Mouse (Mus musculus) lung, postnatal 36 days (tissue): ENCODE data around the gene Sapcd1.

Experiments
- DNase-seq: peaks from one replicate; pipeline ENCODE4 v3.0.0; 2022; ENCODE audit warnings: mixed read lengths

Sapcd1 gene

DNA sequence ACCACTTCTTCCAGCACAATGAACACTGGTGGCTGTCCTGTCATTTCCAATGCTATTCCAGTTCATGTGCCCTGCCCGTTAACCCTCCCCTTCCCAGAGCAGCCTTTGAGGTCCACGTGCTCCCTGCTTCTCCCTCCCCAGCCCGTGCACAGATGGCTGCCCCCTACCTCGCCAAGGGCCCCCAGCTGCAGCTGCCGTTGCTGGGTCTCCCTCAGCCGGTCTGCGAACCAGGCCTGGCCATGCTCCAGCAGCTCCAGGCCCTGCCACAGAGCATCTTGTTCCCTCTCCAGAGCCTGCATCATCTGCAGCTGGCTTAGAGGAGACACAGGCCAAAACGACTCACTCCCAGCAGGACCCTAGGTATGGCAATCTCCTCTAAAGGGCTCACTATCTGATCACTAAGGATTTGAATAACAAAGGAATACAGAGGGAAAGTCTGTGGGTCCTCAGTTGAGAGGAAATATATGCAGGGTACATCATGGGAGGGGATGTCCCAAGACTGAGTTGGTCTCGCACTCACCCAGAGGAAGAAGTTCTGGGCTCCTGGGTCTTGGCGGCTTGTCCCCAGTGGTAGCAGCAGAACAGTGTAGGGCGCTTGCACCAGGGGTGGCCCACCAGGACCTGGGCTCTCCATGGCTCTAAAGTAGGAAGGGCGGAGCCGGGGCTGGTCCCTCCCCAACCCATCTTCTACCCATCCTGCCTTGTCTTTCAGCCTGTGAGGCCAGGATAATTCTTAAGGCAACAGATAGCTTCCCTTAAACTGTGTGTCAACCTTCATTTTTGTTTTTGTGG lies at the start of gene Sapcd1:
Sapcd1 (minus strand) TSS at position 740 of the 792 bp plus-strand sequence.
- no peak for DNase-seq

DNA sequence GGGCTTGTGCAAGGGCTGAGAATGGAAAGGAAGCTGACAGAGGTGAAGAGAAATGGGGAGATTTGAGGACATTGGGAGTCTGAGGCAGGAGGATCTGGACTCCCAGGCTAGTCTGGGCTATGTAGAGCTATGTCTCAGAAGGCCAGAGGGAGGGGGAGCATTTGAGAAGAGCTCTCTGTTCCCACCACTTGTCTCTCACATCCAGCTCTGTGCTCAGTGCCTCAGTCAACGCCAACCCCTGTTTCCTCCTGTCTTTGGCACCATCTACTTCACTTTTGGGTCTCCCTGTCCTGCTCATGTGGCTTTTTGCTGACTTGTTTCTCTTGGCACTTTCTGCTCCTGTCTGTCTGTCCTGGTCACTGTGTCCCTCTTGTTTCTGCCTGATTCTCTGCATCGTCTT lies 49.5 kb upstream of the Sapcd1 start:
- no peak for DNase-seq

DNA sequence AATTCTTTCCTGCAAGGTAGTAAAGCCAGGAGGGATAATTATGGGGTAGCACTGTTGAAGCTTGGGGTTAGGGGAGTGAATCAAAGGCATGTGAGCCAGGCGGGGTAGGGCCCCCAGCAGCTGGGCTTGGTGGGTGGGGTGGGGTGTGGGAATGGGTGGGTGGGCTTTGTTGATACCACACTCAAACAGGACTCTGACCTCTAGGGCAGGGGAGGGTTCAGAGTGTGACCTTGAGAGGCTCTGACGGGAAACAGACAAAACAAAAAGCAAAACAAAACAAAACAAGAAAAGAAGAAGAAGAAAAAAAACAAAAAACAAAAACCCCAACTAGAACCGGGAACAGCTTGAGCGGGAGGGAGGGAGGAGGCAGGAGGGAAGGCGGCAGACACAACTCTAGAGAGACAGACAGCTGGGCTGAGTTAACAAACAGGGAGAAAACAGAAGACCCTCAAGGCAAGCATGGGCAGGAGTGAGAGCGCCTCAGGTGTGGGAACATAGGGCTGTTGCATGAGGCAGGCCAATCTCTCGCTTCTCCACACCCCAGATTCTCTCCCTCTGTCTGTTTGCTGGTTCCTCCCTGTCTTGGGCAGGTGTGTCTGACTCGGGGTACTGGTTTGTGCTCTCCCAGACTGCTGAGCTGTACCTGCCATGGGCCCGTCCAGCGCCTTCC lies 48.8 kb upstream of the Sapcd1 start, which contains the start of gene Ly6g6e:
Ly6g6e (plus strand) TSS at position 396 of the 670 bp plus-strand sequence.
- no peak for DNase-seq

DNA sequence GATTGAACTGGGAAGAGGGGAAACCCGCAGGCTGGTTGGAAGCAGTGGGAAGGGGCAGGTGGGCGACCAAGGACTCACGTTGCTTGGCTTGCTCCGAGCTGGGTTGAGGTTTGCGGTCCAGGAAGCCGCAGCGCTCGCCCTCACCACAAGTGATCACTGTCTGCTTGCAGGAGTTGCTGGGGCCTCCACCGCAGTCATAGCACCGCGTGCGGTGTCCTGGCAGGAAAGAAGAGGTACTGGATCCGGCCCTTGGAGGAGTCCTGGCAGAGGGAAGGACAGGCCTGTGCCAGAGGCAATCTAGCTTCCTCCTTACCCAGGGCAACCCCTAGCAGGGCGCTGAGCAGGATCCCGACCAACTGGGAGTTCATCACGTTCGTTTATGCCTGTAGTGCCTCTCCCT lies 46.3 kb upstream of the Sapcd1 start:
- no peak for DNase-seq

DNA sequence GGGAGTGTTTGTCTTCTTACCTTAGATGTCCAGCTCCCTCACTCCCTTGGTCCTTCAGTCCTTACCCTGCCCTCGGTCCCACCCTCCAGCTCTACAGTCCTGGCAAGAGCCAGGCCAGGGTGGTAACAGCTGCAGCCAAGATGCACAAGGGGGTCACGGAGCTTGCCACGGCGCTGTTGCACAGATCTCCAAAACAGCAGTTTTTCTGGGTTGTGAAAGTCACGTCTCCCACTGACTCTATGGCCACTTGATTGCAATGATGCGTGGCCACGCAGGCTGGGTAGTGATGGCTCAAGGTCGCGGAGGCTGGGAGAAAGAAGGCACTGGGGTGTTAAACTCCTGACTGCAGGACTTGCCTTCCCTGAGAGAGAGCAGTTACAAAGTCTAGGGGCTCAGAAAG lies 43.6 kb upstream of the Sapcd1 start:
- no peak for DNase-seq

DNA sequence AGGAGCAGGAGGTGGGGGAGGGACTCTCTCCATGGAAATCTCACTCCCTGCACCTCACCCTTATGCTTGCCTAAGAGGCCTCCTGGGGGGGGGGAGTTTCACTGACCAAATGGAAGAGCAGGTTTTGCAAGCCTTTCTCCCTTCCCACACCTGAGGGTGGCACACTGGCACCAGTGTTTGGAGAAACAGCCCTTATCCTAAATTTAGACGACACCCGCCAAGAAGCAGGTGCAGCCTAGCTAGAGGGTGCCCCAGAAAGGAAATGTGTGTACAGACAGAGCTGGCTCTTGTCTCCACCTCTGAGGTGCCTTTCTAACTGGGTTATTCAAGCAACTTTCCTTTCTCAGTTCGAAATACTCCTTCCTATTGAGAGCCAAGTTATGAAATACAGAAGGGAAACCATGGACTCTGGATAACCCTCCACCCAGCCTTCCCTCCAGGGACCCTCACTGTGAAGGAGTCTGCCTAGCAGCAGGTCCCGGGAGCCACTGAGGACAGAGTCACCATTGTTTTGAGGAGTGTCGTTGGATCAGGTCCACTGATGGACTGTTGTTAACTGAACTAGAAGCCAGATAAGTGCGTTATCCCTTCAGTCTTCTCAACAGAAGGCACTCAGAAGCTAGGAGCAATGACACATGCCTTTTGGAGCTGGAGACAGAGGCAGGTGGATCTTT lies 42.9 kb upstream of the Sapcd1 start:
- peak; percentile 74 for DNase-seq

DNA sequence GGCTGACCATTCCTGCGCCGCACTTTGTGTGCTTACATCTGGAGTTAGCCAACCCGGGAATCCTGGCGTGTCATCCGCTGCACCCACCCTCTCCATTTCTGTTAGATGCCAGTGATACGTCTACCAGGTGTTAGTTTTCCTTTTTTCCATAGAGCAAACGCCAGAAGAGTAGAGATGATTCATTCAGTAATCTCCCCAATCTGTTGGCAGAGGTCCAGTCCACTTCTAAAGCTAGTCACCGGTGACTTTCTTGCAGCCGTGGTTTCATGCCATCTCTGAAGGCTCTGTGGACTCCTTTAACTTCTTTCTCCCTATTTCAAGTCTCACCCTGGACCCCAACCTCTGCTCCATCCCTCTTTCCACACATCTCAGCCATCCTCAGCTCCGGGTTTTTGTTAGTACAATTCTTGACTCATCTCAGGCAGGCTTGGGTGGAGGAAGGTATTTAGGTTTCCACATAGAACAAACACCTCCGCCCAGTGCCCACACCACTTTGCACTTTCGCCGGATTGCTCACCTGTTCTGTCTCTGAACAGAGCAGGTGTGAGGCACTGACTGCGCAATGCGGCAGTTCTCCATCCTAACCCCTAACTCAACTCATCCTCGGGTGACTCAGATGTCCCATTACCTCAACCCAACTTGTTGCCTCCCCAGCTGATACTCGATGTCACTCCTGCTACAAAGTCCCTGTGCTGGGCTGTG lies 40.5 kb upstream of the Sapcd1 start:
- DNase-seq: no peak

DNA sequence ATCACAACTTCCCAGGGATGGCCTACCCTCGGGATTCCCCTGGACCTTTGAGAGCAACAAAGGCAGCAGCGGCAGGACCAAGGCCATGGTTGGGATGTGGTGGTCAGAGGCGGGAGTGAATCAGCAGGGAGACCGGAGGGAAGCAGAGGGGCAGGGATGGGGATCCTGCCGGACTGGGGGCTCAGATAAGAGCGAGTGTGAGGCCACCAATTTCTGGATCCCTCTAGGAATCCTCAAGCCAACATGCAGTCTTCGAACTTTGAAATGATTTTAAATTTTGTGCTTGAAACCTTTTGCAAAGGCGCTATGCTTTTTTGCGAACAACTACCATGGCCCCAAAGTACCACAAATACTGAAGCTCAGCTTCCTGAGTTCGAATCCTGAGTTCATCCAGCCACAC lies 38.3 kb upstream of the Sapcd1 start, which contains the start of gene Mpig6b:
Mpig6b (minus strand) TSS at position 101 of the 400 bp plus-strand sequence.
- no peak for DNase-seq

DNA sequence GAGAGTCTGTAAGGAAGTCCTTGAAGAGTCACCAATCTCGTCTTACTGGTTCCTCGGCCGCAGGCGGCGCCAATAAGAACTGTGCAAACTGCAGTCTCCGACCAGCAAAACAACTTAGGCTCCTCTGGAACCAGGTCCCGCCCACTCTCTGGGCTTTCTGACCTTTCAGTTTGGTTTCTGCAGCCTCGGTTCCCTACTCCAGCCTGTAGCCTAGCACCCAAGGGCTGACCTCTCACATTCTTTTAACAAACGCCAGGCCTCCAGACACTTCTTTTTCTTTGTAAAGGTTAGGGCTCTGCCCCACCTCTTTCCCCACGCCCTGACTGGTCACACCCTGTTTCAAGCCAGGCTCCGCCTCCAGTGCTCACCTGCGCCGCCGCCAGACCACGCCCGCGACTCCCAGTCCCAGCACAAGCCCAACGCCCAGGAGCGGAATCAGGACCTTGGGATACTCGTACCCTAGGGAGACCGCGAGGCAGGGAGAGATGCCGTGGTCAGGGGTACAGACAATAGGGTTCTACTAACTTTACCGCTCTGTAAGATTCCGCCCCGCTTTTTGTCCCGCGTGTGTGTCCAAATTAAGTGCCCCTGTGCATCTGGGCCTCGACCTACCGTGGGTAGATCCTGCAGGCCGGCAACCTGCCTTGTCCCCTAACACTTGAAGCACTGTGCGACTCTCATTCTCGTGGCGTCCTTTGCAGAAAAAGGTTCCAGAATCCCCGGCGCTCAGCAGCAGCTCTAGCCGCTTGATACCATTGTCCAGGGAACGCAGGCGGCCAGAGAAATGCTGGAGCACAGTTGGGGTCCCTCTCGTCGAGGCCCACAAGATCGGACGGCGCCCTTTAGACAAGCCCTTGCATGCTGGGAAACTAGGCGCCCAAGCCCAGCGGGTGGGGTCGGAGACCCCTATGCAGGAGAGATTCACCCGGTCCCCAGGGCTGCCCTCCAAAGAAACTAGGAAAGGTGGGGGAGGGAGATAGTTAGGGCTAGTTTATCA lies 37.4 kb upstream of the Sapcd1 start, which contains the start of gene Ly6g6c:
Ly6g6c (plus strand) TSS at position 438 of the 997 bp plus-strand sequence.
- peak; percentile 92 for DNase-seq

DNA sequence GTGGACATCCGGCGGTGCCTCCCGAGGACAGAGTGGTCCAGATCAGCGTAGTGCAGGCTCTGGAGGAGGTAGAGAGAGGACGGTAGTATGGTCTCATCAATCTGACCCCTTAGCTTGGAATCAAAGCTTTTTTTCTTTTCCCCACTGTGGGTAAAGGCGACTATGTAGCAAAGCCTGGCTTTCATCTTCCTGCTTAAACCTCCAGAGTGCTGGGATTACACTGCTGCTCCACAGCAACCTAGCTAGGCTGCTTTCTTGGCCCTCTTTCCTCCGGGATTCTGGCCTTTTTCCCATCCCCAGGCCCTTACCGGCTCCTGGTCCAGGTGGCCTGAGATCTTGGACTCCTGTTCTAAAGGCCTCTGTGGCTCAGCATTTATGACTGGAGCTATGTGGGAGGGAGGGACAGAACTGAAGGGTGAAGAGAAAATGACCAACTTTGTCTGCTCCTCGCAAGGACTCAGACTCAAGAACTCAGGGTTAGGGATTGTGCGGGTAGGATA lies 36.6 kb upstream of the Sapcd1 start:
- no peak for DNase-seq

DNA sequence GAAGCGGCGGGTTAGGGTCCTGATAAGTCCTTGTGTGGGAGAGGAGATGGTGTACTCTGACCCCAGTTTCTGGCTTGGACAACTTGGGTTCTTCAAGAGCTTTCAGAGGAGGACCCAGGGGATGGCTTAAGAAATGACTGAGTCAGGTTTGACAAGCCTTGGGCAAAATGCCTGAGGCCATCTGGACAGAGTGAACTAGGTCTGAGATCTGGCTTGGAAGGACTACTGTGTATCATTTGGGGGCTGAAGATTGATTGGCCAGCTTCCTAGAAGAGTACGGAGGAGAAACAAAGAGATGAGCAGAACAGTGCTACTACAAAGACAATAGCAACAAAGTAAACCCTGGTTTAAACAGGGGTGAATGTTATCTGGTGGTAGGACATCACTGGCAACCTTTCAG lies 35.6 kb upstream of the Sapcd1 start:
- DNase-seq: no peak

DNA sequence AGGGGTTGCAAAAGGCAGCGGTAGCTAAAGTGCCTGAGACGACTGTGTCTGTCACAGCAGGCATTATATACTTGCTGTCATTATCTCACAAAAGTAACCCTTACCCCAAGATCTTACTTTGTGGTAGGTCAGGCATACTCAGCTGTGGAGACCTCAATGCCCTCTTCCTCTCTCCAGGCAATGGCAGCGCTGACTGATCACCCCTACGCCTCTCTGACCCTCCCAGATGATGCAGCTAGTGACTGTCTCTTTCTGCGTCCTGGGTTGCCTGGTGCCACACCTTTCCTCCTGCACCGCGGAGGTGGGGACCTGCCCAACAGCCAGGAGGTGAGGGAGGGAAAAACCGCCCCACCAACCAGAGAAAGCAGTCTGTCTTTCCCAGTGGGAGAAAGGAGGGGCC lies 33.5 kb upstream of the Sapcd1 start:
- no peak for DNase-seq

DNA sequence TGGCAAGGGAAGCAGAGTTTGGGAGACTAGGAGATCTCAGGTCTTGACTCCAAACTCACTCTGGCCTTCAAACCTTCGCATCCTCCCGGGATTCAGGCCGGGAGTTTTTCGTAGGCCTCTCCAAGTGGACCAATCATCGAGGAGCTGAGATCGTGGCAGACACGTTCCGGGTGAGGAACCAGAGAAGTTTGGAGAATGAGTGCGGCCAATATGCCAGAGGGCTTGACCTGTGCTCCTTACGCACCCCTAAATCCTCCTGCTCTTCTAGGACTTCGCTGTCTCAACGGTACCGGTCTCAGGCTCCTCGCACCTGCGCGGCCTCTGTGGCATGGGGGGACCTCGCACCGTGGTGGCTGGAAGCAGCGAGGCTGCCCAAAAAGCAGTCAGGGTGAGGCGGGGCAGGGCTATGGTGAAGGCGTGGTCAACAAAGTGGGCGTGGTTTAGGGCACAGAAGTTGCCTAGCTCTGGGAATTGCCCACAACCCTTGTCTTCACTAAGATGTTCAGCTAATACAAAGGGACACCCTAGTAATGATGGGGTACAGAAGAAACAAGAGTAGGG lies 33.0 kb upstream of the Sapcd1 start:
- peak; percentile 65 for DNase-seq

DNA sequence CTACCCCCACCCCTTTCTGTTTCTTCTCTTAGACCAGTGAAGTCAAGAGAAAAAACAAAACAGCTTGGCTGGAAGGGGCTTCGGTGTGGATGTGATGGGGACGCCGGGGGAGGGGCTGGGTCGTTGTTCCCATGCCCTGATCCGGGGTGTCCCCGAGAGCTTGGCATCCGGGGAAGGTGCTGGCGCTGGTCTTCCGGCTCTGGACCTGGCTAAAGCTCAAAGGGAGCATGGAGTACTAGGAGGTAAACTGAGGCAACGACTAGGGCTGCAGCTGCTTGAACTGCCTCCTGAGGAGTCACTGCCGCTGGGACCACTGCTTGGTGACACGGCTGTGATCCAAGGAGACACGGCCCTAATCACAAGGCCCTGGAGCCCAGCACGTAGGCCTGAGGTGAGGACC lies 32.3 kb upstream of the Sapcd1 start:
- no peak for DNase-seq

DNA sequence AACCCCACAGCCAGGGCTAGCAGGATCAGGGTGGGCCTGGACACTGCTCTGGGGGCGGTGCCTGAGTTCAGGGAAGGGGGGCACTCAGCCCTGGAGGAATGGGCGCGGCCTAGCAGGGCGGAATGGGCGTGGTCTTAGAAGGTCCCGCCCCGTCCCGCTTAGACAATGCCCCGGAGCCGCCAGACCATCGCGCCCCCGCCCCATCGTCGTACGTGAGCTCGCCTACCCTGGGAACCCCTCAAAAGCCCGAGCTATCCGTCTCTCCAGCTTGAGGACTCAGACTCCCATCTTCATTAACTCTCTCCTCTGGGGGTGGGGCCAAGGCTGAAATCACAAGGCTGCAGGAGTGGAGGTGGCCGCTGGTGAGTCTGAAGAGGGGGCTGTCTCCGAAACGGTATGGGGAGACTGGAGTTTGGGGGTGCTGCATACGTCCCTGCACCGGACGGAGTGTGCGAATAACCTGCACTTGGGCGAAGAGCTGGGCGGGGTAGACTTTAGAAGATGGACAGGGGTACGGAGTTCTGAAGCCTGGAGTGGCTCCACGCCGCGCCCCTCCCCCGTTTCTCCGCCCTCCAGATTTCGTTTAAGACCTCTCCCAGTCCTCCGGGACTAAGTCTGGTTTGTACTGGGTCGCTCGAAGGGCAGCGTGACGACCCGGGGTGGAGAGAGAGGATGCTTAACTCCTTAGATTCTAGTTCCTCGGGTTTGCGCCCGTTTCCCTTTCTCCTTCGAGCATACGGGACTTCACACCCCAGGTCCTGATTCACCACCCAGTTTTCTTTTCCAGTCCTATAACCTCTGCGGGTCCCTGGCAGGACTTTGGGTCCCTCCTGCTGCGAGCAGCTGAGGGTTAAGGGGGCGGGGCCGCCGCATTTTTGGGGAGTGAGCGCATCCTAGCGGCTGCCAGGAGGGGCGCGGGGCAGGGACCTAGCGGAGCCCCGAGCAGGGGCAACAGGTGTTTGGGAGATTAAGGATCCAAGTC lies 31.4 kb upstream of the Sapcd1 start, which contains the start of gene Ddah2:
Ddah2 (plus strand) TSS at position 125 of the 982 bp plus-strand sequence.
- peak; percentile 96 for DNase-seq

DNA sequence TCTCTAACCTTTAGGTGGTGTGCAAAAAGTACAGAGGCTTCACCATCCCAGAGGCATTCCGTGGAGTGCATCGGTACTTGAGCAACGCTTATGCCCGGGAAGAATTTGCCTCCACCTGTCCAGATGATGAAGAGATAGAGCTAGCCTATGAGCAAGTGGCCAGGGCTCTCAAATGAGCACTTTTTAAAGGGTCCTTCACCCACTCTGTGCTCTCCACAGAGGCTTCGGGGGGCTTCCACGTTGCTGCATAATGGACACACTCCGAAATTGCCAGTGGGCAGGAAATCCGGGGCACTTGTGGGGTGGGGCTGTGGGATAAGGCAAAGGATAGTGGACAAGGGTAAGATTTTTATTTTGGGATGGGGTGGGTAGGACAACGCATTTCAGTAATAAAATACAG lies 30.5 kb upstream of the Sapcd1 start:
- no peak for DNase-seq

DNA sequence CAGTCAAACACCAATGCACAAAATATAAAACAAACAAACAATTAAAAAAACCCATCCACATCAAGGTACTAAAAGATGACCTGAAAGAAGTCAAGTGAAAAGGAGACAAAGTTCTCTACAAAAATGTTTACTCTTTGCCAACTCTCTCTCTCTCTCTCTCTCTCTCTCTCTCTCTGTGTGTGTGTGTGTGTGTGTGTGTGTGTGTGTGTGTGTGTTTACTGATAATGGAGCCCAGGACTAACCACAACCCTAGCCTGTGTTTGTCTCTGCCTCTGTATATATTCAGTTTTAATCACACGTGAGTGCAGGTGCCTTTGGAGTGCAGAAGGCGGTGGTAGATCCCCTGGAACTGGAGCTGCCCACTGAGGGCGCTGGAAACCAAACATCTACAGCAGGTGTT lies 29.3 kb upstream of the Sapcd1 start:
- no peak for DNase-seq

DNA sequence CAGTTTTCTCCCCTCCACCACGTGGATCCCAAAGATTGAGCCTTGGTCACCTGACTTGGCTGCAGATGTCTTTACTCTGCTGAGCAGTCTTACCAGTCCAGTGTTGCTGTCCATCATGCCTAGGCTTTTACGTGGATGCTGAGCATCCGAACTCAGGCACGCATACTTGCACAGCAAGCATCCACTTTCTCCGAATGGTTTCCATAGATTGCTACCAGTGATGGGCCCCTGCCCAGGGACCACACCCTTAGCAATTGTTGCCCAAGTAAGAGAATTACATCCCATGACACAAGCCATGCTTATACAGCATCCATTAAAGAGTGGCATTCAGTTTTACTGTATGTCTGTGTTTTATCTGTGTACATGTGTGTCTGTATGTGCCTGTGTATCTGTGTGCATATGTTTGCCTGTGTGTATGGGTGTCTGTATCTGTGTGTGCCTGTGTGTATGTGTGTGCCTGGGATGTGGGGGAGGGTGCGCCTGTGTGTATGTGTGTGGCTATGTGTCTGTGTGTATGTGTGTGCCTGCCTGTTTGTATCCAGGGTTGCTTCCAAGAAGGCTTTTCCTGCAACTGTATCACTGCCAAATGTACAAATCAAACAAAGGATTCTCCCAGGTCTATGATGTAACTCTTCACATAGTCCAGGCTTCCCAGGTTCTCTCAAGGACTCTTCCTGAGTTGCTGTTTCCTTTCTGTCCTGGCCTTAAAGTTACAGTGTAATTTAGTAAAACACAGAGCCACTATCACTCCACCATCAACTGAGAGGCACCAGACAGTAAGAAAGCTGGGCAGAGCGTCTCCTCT lies 28.1 kb upstream of the Sapcd1 start:
- peak; percentile 59 for DNase-seq

DNA sequence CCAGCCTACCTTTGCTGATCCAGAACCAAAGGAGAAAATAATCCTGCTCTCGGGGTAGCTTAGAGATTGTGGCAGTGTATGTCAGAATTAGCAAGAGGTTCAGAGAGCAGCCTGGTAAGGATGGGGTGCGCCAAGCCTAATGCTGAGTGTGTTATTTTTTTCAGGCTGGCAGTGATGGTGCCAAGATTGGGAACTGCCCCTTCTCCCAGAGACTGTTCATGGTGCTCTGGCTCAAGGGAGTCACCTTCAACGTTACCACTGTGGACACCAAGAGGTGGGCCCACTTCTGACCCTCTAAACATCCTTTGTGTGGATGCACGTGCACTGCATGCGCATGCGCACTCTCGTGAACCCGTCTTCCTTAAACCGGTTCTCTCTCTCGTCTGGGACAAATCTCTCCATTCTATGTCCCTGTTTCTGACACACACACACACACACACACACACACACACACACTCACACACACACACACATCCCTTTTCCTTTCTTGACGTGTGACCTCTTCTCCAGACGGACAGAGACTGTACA lies 24.5 kb upstream of the Sapcd1 start:
- no peak for DNase-seq
